Mouse (Mus musculus) hindbrain, embryonic 16.5 days (tissue): ENCODE results near the gene Ntrk1. TPM values are rescaled to one million over a fixed set of nuclear protein-coding genes. Genes with fewer than 3 reads are reported as not detected.
A peak's percentile ranks its signal among the peaks of the same experiment; 100 is the strongest.
"Not testable (repeated sequence)": the region's sequence is repeated elsewhere in the genome, so short reads cannot be mapped to it uniquely, and the experiment has no call there.

Experiments used
- ATAC-seq: fragments of 200-750 bp; cut with Nextera tagmentation; 2 replicates; pipeline ENCODE4 v1.8.0; 2017; ENCODE audit warnings: moderate TSS enrichment, moderate library complexity
- H3K27ac ChIP-seq: fragments of 300-500 bp; sonication (generic); 2 replicates; pipeline ENCODE4 v1.5.1; 2014; ENCODE audit warnings: low read depth, mild to moderate bottlenecking, control low read depth, low read length, moderate library complexity
- H3K27me3 ChIP-seq: fragments of 300-500 bp; sonication (generic); replicated peaks from 2 replicates; pipeline ENCODE4 v1.6.1; 2014; ENCODE audit warnings: low read length; ENCODE audit not compliant: control insufficient read depth, insufficient read depth
- H3K36me3 ChIP-seq: fragments of 300-500 bp; sonication (generic); 2 replicates; pipeline ENCODE4 v1.6.1; 2014; ENCODE audit warnings: mild to moderate bottlenecking, low read length, moderate library complexity, mixed read lengths; ENCODE audit not compliant: control insufficient read depth, insufficient read depth
- H3K4me1 ChIP-seq: fragments of 300-500 bp; sonication (generic); 2 replicates; pipeline ENCODE4 v1.6.1; 2014; ENCODE audit warnings: low read depth, low read length; ENCODE audit not compliant: control insufficient read depth, insufficient read depth
- H3K4me2 ChIP-seq: fragments of 300-500 bp; sonication (generic); 2 replicates; pipeline ENCODE4 v1.6.1; 2014; ENCODE audit warnings: mild to moderate bottlenecking, low read length, control low read depth, moderate library complexity
- H3K4me3 ChIP-seq: fragments of 300-500 bp; sonication (generic); 2 replicates; pipeline ENCODE4 v1.5.1; 2014; ENCODE audit warnings: mild to moderate bottlenecking, low read length, control low read depth, moderate library complexity
- H3K9ac ChIP-seq: fragments of 300-500 bp; sonication (generic); 2 replicates; pipeline ENCODE4 v1.6.1; 2014; ENCODE audit warnings: low read depth, mild to moderate bottlenecking, control low read depth, low read length, moderate library complexity
- H3K9me3 ChIP-seq: fragments of 300-500 bp; sonication (generic); 2 replicates; pipeline ENCODE4 v1.6.1; 2014; ENCODE audit warnings: mild to moderate bottlenecking, low read length, moderate library complexity; ENCODE audit not compliant: control insufficient read depth
- WGBS: fragments of 180-500 bp; shearing (Covaris S2); extraction: QIAGEN DNeasy Blood & Tissue Kit; methylation state at CpG from one replicate; pipeline ENCODE4 v1.1.7; 2014; 5-methylcytosine and 5-hydroxymethylcytosine counted together
- polyA plus RNA-seq: library from polyadenylated mRNA; unstranded; fragments of >200 nt; fragmentation: Nextera tagmentation; extraction: Ambion mirVana; gene quantifications from 2 replicates; pipeline ENCODE4 v1.2.1, GENCODE M21; 2015

The Ntrk1 gene
- polyA plus RNA-seq, result 6.6 and 7.3 TPM in 2 replicates

GRCm38 (mm10) chr3:87794922-87795325 is at the start of gene Ntrk1:
Ntrk1 (minus strand) TSS chr3:87795162.
- peaks cover 20% of the 10 kb centered on the region for H3K4me1 ChIP-seq
- ATAC-seq, result peak; percentile 31; the same call in 1 of the 2 replicates
- H3K36me3 ChIP-seq, result no peaks in the 10 kb centered on the region
- H3K9me3 ChIP-seq, result no peaks in the 10 kb centered on the region
- no peak within 1 kb of the TSS for H3K27ac ChIP-seq
- peak within 1 kb of the TSS; percentile 48 for H3K9ac ChIP-seq
- under 1% methylated on average over 34 of the region's 47 CpGs for WGBS
- H3K27me3 ChIP-seq, result peaks cover 60% of the 10 kb centered on the region
- H3K4me2 ChIP-seq, result peak within 1 kb of the TSS; percentile 49
- H3K4me3 ChIP-seq, result peak within 1 kb of the TSS; percentile 35

- no peak overlapping the region for H3K9ac ChIP-seq
- H3K4me2 ChIP-seq, result no peak overlapping the region
- no peaks in the 10 kb centered on the region for H3K27me3 ChIP-seq
- H3K4me1 ChIP-seq, result no peaks in the 10 kb centered on the region
- no peak overlapping the region for H3K4me3 ChIP-seq
- no peak for ATAC-seq
- no peaks in the 10 kb centered on the region for H3K36me3 ChIP-seq
- no peak overlapping the region for H3K27ac ChIP-seq
- H3K9me3 ChIP-seq, result no peaks in the 10 kb centered on the region
These were observed 45.9 kb upstream of the Ntrk1 start for GRCm38 (mm10) chr3:87840858-87841257.

GRCm38 (mm10) chr3:87838622-87839021 is 43.7 kb upstream of the Ntrk1 start:
- H3K4me1 ChIP-seq, result no peaks in the 10 kb centered on the region
- WGBS, result 4% methylated on average over 4 of the region's 4 CpGs
- no peaks in the 10 kb centered on the region for H3K27me3 ChIP-seq

GRCm38 (mm10) chr3:87833482-87833881 is 38.5 kb upstream of the Ntrk1 start:
- no peak overlapping the region for H3K4me2 ChIP-seq
- H3K4me1 ChIP-seq, result no peaks in the 10 kb centered on the region
- no peak for ATAC-seq
- H3K27me3 ChIP-seq, result no peaks in the 10 kb centered on the region
- H3K4me3 ChIP-seq, result no peak overlapping the region
- no peaks in the 10 kb centered on the region for H3K9me3 ChIP-seq
- no peaks in the 10 kb centered on the region for H3K36me3 ChIP-seq
- WGBS, result 73% methylated on average over 5 of the region's 5 CpGs
- H3K27ac ChIP-seq, result no peak overlapping the region
- no peak overlapping the region for H3K9ac ChIP-seq

More at GRCm38 (mm10) chr3:87838622-87839021, 43.7 kb upstream of the Ntrk1 start:
- no peak overlapping the region for H3K9ac ChIP-seq
- no peaks in the 10 kb centered on the region for H3K36me3 ChIP-seq
- H3K4me2 ChIP-seq, result no peak overlapping the region
- H3K4me3 ChIP-seq, result no peak overlapping the region
- H3K9me3 ChIP-seq, result no peaks in the 10 kb centered on the region
- ATAC-seq, result no peak
- no peak overlapping the region for H3K27ac ChIP-seq

- H3K36me3 ChIP-seq, result no peaks in the 10 kb centered on the region
- H3K9ac ChIP-seq, result no peak overlapping the region
- H3K4me3 ChIP-seq, result no peak overlapping the region
- no peaks in the 10 kb centered on the region for H3K27me3 ChIP-seq
- no peak for ATAC-seq
- no peaks in the 10 kb centered on the region for H3K4me1 ChIP-seq
- H3K9me3 ChIP-seq, result no peaks in the 10 kb centered on the region
- 80% methylated on average over 7 of the region's 7 CpGs for WGBS
- H3K27ac ChIP-seq, result no peak overlapping the region
- no peak overlapping the region for H3K4me2 ChIP-seq
These were observed 37.3 kb upstream of the Ntrk1 start for GRCm38 (mm10) chr3:87832109-87832859.

GRCm38 (mm10) chr3:87829025-87829424 is 34.1 kb upstream of the Ntrk1 start:
- Histone ChIP-seq H3K36me3 (no peaks in the 10 kb centered on the region), H3K4me1 (no peaks in the 10 kb centered on the region), H3K9me3 (no peaks in the 10 kb centered on the region), H3K4me3 (no peak overlapping the region), H3K27ac (no peak overlapping the region), H3K9ac (no peak overlapping the region), H3K4me2 (no peak overlapping the region), H3K27me3 (no peaks in the 10 kb centered on the region)
- WGBS, result 56% methylated on average over 10 of the region's 10 CpGs
- ATAC-seq, result no peak

GRCm38 (mm10) chr3:87828435-87828834 is 33.5 kb upstream of the Ntrk1 start:
- ATAC-seq, result no peak
- WGBS, result 47% methylated on average over 4 of the region's 4 CpGs
- H3K36me3 ChIP-seq, result no peaks in the 10 kb centered on the region
- no peak overlapping the region for H3K27ac ChIP-seq
- no peaks in the 10 kb centered on the region for H3K4me1 ChIP-seq
- H3K4me3 ChIP-seq, result no peak overlapping the region
- no peaks in the 10 kb centered on the region for H3K9me3 ChIP-seq
- H3K9ac ChIP-seq, result no peak overlapping the region
- H3K4me2 ChIP-seq, result no peak overlapping the region
- H3K27me3 ChIP-seq, result no peaks in the 10 kb centered on the region

GRCm38 (mm10) chr3:87824206-87824605 is 29.2 kb upstream of the Ntrk1 start, which contains the start of gene Pear1:
Pear1 (minus strand) TSS chr3:87824306.
- H3K4me1 ChIP-seq, H3K4me2 ChIP-seq, H3K36me3 ChIP-seq, H3K27me3 ChIP-seq, ATAC-seq, H3K9ac ChIP-seq, H3K27ac ChIP-seq, H3K4me3 ChIP-seq, H3K9me3 ChIP-seq: not testable (repeated sequence)
- WGBS, result 82% methylated on average over 1 of the region's 1 CpGs

- Histone ChIP-seq H3K4me3 (no peak overlapping the region), H3K9me3 (no peaks in the 10 kb centered on the region; the same call in 1 of the 2 replicates), H3K27ac (no peak overlapping the region), H3K4me2 (no peak overlapping the region), H3K36me3 (no peaks in the 10 kb centered on the region), H3K27me3 (no peaks in the 10 kb centered on the region), H3K9ac (no peak overlapping the region), H3K4me1 (peaks cover 3% of the 10 kb centered on the region; the same call in 1 of the 2 replicates)
- peak; percentile 19; the same call in 1 of the 2 replicates for ATAC-seq
- WGBS, result 55% methylated on average over 12 of the region's 12 CpGs
These were observed 23.3 kb upstream of the Ntrk1 start for GRCm38 (mm10) chr3:87818226-87818625.
